Mouse (Mus musculus): Measurements from ENCODE around the gene Ctla4.

- TF ChIP-seq FOSL1 (IDR thresholded peaks at IDR 0.05; ENCODE audit: insufficient read depth, low read length, poor library complexity, severe bottlenecking) (no peak), CTCF (IDR thresholded peaks at IDR 0.05; ENCODE audit: control insufficient read depth, insufficient read depth, insufficient read length) (no peak), MAX (IDR thresholded peaks at IDR 0.05) (no peak)
These were observed 33.9 kb downstream of the Ctla4 start for GRCm38 (mm10) chr1:60920493-60921355.

Data from C2C12 (cell line).